Mouse (Mus musculus): ENCODE results near the gene Cdh13. TPM values are rescaled to one million over a fixed set of nuclear protein-coding genes. Genes with fewer than 3 reads are reported as not detected.

Cdh13 gene
- polyA plus RNA-seq, 1 experiment, result not detected

GRCm38 (mm10) chr8:118879939-118880825, 596.6 kb downstream of the Cdh13 start:
- Histone ChIP-seq H3K4me1 (no peaks in the 10 kb centered on the region), H3K4me3 (replicated peaks) (no peak overlapping the region), H3K36me3 (replicated peaks; ENCODE audit: low read length) (no peaks in the 10 kb centered on the region), H3K9me3 (peaks cover 86% of the 10 kb centered on the region), H3K27me3 (replicated peaks) (no peaks in the 10 kb centered on the region)
- TF ChIP-seq GATA1 (IDR thresholded peaks at IDR 0.05; ENCODE audit: borderline replicate concordance, low read length) (no peak), FLI1 (IDR thresholded peaks at IDR 0.05; ENCODE audit: low read length) (no peak)

GRCm38 (mm10) chr8:118884296-118884695, 600.8 kb downstream of the Cdh13 start:
- Histone ChIP-seq H3K4me1 (no peaks in the 10 kb centered on the region), H3K27me3 (replicated peaks) (no peaks in the 10 kb centered on the region), H3K9me3 (peaks cover 82% of the 10 kb centered on the region), H3K4me3 (replicated peaks) (no peak overlapping the region), H3K36me3 (replicated peaks; ENCODE audit: low read length) (no peaks in the 10 kb centered on the region)
- TF ChIP-seq FLI1 (IDR thresholded peaks at IDR 0.05; ENCODE audit: low read length) (no peak), GATA1 (IDR thresholded peaks at IDR 0.05; ENCODE audit: borderline replicate concordance, low read length) (no peak)

- Histone ChIP-seq H3K36me3 (replicated peaks; ENCODE audit: low read length) (no peaks in the 10 kb centered on the region), H3K27me3 (replicated peaks) (no peaks in the 10 kb centered on the region), H3K4me3 (replicated peaks) (no peak overlapping the region), H3K4me1 (no peaks in the 10 kb centered on the region), H3K9me3 (peaks cover 81% of the 10 kb centered on the region)
- TF ChIP-seq FLI1 (IDR thresholded peaks at IDR 0.05; ENCODE audit: low read length), result no peak
- TF ChIP-seq GATA1 (IDR thresholded peaks at IDR 0.05; ENCODE audit: borderline replicate concordance, low read length), result no peak
Measured at GRCm38 (mm10) chr8:118884988-118885387, 601.5 kb downstream of the Cdh13 start.

GRCm38 (mm10) chr8:118902402-118902801, 618.9 kb downstream of the Cdh13 start:
- TF ChIP-seq FLI1 (IDR thresholded peaks at IDR 0.05; ENCODE audit: low read length) (no peak), GATA1 (IDR thresholded peaks at IDR 0.05; ENCODE audit: borderline replicate concordance, low read length) (no peak)
- Histone ChIP-seq H3K4me1 (no peaks in the 10 kb centered on the region), H3K4me3 (replicated peaks) (no peak overlapping the region), H3K9me3 (peaks cover 95% of the 10 kb centered on the region), H3K36me3 (replicated peaks; ENCODE audit: low read length) (no peaks in the 10 kb centered on the region), H3K27me3 (replicated peaks) (no peaks in the 10 kb centered on the region)

GRCm38 (mm10) chr8:118916513-118916912, 633.0 kb downstream of the Cdh13 start:
- Histone ChIP-seq H3K36me3 (replicated peaks; ENCODE audit: low read length) (no peaks in the 10 kb centered on the region), H3K4me3 (replicated peaks) (no peak overlapping the region), H3K9me3 (peaks cover 87% of the 10 kb centered on the region), H3K4me1 (no peaks in the 10 kb centered on the region; the same call in 1 of the 2 replicates), H3K27me3 (replicated peaks) (no peaks in the 10 kb centered on the region)
- no peak for TF ChIP-seq GATA1 (IDR thresholded peaks at IDR 0.05; ENCODE audit: borderline replicate concordance, low read length)
- TF ChIP-seq FLI1 (IDR thresholded peaks at IDR 0.05; ENCODE audit: low read length), result no peak

- H3K9me3 ChIP-seq, result peaks cover 79% of the 10 kb centered on the region
- no peak overlapping the region for H3K4me3 ChIP-seq (replicated peaks)
- H3K36me3 ChIP-seq (replicated peaks; ENCODE audit: low read length), result no peaks in the 10 kb centered on the region
- TF ChIP-seq FLI1 (IDR thresholded peaks at IDR 0.05; ENCODE audit: low read length) (no peak), GATA1 (IDR thresholded peaks at IDR 0.05; ENCODE audit: borderline replicate concordance, low read length) (no peak)
- H3K27me3 ChIP-seq (replicated peaks), result no peaks in the 10 kb centered on the region
- no peaks in the 10 kb centered on the region for H3K4me1 ChIP-seq
Measured at GRCm38 (mm10) chr8:118937412-118937811, 653.9 kb downstream of the Cdh13 start.

GRCm38 (mm10) chr8:118938025-118938424, 654.5 kb downstream of the Cdh13 start:
- TF ChIP-seq FLI1 (IDR thresholded peaks at IDR 0.05; ENCODE audit: low read length) (no peak), GATA1 (IDR thresholded peaks at IDR 0.05; ENCODE audit: borderline replicate concordance, low read length) (no peak)
- no peaks in the 10 kb centered on the region for H3K27me3 ChIP-seq (replicated peaks)
- H3K9me3 ChIP-seq, result peaks cover 79% of the 10 kb centered on the region
- no peaks in the 10 kb centered on the region for H3K36me3 ChIP-seq (replicated peaks; ENCODE audit: low read length)
- H3K4me3 ChIP-seq (replicated peaks), result peak overlapping the region; percentile 40
- H3K4me1 ChIP-seq, result no peaks in the 10 kb centered on the region

- peak overlapping the region; percentile 54 for H3K4me3 ChIP-seq (replicated peaks)
- peaks cover 86% of the 10 kb centered on the region for H3K9me3 ChIP-seq
- H3K36me3 ChIP-seq (replicated peaks; ENCODE audit: low read length), result no peaks in the 10 kb centered on the region
- no peak for TF ChIP-seq FLI1 (IDR thresholded peaks at IDR 0.05; ENCODE audit: low read length)
- no peaks in the 10 kb centered on the region for H3K4me1 ChIP-seq
- H3K27me3 ChIP-seq (replicated peaks), result no peaks in the 10 kb centered on the region
Measured at GRCm38 (mm10) chr8:118951766-118952741, 668.5 kb downstream of the Cdh13 start.

- H3K27me3 ChIP-seq (replicated peaks), result no peaks in the 10 kb centered on the region
- H3K9me3 ChIP-seq, result peaks cover 82% of the 10 kb centered on the region
- H3K4me1 ChIP-seq, result no peaks in the 10 kb centered on the region
- no peak for TF ChIP-seq FLI1 (IDR thresholded peaks at IDR 0.05; ENCODE audit: low read length)
- no peak for TF ChIP-seq GATA1 (IDR thresholded peaks at IDR 0.05; ENCODE audit: borderline replicate concordance, low read length)
- H3K4me3 ChIP-seq (replicated peaks), result no peak overlapping the region
- no peaks in the 10 kb centered on the region for H3K36me3 ChIP-seq (replicated peaks; ENCODE audit: low read length)
Measured at GRCm38 (mm10) chr8:118956109-118956508, 672.6 kb downstream of the Cdh13 start.

Data from megakaryocyte, embryonic 14.5 days (primary cell).